Mouse (Mus musculus): ENCODE measurements around the gene Rtl4. TPM values are rescaled to one million over a fixed set of nuclear protein-coding genes. Genes with fewer than 3 reads are reported as not detected.

The Rtl4 gene
- not detected for polyA plus RNA-seq (2012; fragmentation: generic; extraction: Trizol)

DNA sequence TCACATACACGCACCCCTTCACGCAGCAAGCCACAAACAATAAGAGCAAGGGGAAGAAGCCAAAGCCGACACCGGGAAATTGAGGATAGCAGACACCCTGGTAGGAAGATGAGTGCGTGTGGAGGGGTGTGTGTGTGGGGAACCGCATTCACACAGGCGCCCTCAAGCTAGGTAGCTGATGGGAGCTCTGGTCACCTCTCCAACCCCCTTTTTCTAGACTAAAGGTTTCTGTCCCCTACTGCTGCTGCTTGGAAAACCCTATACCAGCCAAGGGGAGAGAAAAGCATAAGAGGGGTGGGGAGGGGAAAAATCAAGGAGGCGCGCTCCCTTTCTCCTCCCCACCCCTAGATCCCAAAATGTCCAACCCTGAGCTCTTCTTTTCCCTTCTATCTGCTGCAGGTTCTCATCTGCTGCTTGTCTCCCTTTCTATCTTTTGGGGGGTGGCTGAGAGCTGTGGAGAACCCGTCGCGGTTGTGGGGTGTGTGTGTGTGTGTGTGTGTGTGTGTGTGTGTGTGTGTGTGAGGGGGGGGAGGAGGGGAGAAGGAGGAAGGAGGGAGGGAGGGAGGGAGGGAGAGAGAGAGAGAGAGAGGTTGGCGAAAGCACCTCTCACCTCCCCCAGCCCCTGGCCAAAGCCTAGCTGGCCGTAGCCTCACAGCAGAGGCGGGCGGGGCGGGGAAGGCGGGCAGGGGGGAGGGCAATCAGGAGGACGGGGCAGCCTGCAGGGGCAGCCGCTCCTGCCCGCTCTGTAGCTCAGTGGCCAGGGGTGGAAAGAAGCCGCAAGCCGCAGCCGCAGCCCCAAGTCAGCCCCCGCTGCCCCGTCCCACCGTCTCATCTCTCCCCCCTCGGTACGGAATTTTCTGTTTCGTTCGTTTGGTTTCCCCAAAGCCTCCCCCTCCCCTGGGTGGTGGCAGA lies at the start of gene Rtl4:
Rtl4 (plus strand) TSS at position 701 of the 912 bp plus-strand sequence.
- H3K4me3 ChIP-seq, result no peak within 1 kb of the TSS
- no peak for TF ChIP-seq MYOD1 (IDR thresholded peaks at IDR 0.05; ENCODE audit: control insufficient read depth in 1 of 3, insufficient read length in 2 of 3, low read depth in 2 of 3)
- TF ChIP-seq POLR2AphosphoS2 (IDR thresholded peaks at IDR 0.05; ENCODE audit: insufficient read length, low read depth), result no peak
- TF ChIP-seq TCF3 (IDR thresholded peaks at IDR 0.05; ENCODE audit: insufficient read length, low read depth), result no peak
- TF ChIP-seq POLR2A (IDR thresholded peaks at IDR 0.05; ENCODE audit: insufficient read length, low read depth), result no peak
- TF ChIP-seq TCF12 (IDR thresholded peaks at IDR 0.05; ENCODE audit: insufficient read depth, poor library complexity, severe bottlenecking), result no peak

DNA sequence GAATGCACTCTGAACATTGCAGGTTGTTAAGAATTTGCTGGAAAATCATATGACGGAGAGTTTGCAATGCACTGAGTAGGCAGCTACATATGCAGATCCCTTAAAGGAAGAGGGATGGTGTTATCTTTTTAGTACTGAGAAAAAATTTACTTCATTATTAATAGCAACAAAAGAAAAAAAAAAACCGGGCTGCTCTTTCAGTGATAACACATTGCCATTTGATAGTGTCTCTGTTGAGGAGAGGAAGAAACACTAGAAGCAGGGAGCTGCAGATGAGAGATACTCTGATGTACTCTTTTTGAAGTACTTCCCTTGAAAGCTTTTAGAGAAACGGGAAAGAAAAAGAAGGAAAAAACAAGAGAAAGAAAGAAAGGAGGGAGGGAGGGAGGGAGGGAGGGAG lies 44.0 kb upstream of the Rtl4 start:
- TF ChIP-seq MAX (IDR thresholded peaks at IDR 0.05; ENCODE audit: low read depth) (no peak), MYOD1 (IDR thresholded peaks at IDR 0.05; ENCODE audit: control insufficient read depth in 1 of 3, insufficient read length in 2 of 3, low read depth in 2 of 3) (no peak), POLR2A (IDR thresholded peaks at IDR 0.05; ENCODE audit: insufficient read length, low read depth) (no peak), TCF12 (IDR thresholded peaks at IDR 0.05; ENCODE audit: insufficient read depth, poor library complexity, severe bottlenecking) (no peak), MYOG (IDR thresholded peaks at IDR 0.05; ENCODE audit: control insufficient read depth in 1 of 3, insufficient read depth in 1 of 3, insufficient read length in 2 of 3, low read depth in 2 of 3) (no peak), TCF3 (IDR thresholded peaks at IDR 0.05; ENCODE audit: insufficient read length, low read depth) (no peak), E2F4 (IDR thresholded peaks at IDR 0.05; ENCODE audit: insufficient read depth) (no peak), SRF (IDR thresholded peaks at IDR 0.05; ENCODE audit: control insufficient read depth, insufficient read length, low read depth) (no peak)
- Histone ChIP-seq H3ac (ENCODE audit: control insufficient read depth, insufficient read length) (no peak overlapping the region), H3K79me2 (ENCODE audit: control insufficient read depth, insufficient read depth) (no peaks in the 10 kb centered on the region), H3K36me3 (ENCODE audit: control insufficient read depth, insufficient read depth) (no peaks in the 10 kb centered on the region), H3K4me3 (no peak overlapping the region), H3K27me3 (ENCODE audit: control insufficient read depth, insufficient read depth, insufficient read length) (no peaks in the 10 kb centered on the region), H3K4me2 (ENCODE audit: low read depth) (no peak overlapping the region)

More for the DNA sequence above, at the start of gene Rtl4:
- H3K79me2 ChIP-seq (ENCODE audit: control insufficient read depth, insufficient read depth), result no peaks in the 10 kb centered on the region
- no peak within 1 kb of the TSS for H3K4me2 ChIP-seq (ENCODE audit: low read depth)
- H3ac ChIP-seq (ENCODE audit: control insufficient read depth, insufficient read length), result no peak within 1 kb of the TSS
- H3K36me3 ChIP-seq (ENCODE audit: control insufficient read depth, insufficient read depth), result no peaks in the 10 kb centered on the region
- H3K27me3 ChIP-seq (ENCODE audit: control insufficient read depth, insufficient read depth, insufficient read length), result no peaks in the 10 kb centered on the region

DNA sequence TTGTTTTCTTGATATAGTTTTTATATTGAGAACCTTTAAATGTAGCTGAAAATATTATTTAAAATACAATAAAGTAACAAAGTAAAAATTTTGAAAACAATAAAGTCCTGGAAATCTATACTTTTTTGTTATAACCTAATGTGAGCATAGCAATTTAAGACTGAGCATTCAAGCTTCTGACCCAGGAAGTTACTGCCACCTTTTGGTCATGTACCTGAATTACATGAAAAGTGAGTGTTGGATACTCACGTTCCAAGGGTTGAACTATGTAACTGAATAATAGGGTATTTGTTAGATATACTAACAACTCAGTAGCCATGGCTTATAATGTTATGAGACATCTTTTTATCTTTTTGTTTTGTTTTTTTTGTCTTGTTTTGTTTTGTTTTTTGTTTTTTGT lies 43.3 kb upstream of the Rtl4 start:
- Histone ChIP-seq H3K36me3 (ENCODE audit: control insufficient read depth, insufficient read depth) (no peaks in the 10 kb centered on the region), H3K27me3 (ENCODE audit: control insufficient read depth, insufficient read depth, insufficient read length) (no peaks in the 10 kb centered on the region), H3ac (ENCODE audit: control insufficient read depth, insufficient read length) (no peak overlapping the region), H3K4me2 (ENCODE audit: low read depth) (no peak overlapping the region), H3K4me3 (no peak overlapping the region), H3K79me2 (ENCODE audit: control insufficient read depth, insufficient read depth) (no peaks in the 10 kb centered on the region)
- TF ChIP-seq MYOD1 (IDR thresholded peaks at IDR 0.05; ENCODE audit: control insufficient read depth in 1 of 3, insufficient read length in 2 of 3, low read depth in 2 of 3), result no peak
- no peak for TF ChIP-seq REST (IDR thresholded peaks at IDR 0.05; ENCODE audit: insufficient read depth, insufficient read length)
- TF ChIP-seq TCF3 (IDR thresholded peaks at IDR 0.05; ENCODE audit: insufficient read length, low read depth), result no peak
- no peak for TF ChIP-seq MYOG (IDR thresholded peaks at IDR 0.05; ENCODE audit: control insufficient read depth in 1 of 3, insufficient read depth in 1 of 3, insufficient read length in 2 of 3, low read depth in 2 of 3)
- TF ChIP-seq SRF (IDR thresholded peaks at IDR 0.05; ENCODE audit: control insufficient read depth, insufficient read length, low read depth), result no peak
- TF ChIP-seq E2F4 (IDR thresholded peaks at IDR 0.05; ENCODE audit: insufficient read depth), result no peak
- TF ChIP-seq POLR2A (IDR thresholded peaks at IDR 0.05; ENCODE audit: insufficient read length, low read depth), result no peak
- TF ChIP-seq USF1 (IDR thresholded peaks at IDR 0.05; ENCODE audit: low read depth), result no peak
- no peak for TF ChIP-seq TCF12 (IDR thresholded peaks at IDR 0.05; ENCODE audit: insufficient read depth, poor library complexity, severe bottlenecking)
- no peak for TF ChIP-seq MAX (IDR thresholded peaks at IDR 0.05; ENCODE audit: low read depth)
- no peak for TF ChIP-seq CEBPB (IDR thresholded peaks at IDR 0.05; ENCODE audit: insufficient read depth, poor library complexity, severe bottlenecking)
- TF ChIP-seq POLR2AphosphoS2 (IDR thresholded peaks at IDR 0.05; ENCODE audit: insufficient read length, low read depth), result no peak

DNA sequence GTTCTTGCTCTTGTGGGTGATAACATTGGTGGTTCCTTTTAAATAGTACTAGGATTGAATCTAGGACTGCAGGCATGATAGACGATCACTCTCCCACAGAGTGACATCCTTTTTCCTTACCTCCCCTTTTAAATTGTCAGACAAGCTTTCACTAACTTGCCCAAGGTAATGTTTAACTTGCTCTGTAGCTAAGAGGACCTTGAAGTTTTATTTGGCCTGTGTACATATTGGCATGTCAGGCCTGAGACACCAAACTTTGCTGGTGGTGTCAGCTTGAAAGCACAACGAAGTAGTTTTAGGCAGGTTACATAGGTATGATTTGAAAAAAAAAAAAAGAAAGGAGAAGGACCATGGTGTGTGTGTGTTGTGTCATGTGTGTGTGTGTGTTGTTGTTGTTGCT lies 36.5 kb upstream of the Rtl4 start:
- TF ChIP-seq SRF (IDR thresholded peaks at IDR 0.05; ENCODE audit: control insufficient read depth, insufficient read length, low read depth) (no peak), USF1 (IDR thresholded peaks at IDR 0.05; ENCODE audit: low read depth) (no peak), TCF12 (IDR thresholded peaks at IDR 0.05; ENCODE audit: insufficient read depth, poor library complexity, severe bottlenecking) (no peak), E2F4 (IDR thresholded peaks at IDR 0.05; ENCODE audit: insufficient read depth) (no peak), MAX (IDR thresholded peaks at IDR 0.05; ENCODE audit: low read depth) (no peak), POLR2A (IDR thresholded peaks at IDR 0.05; ENCODE audit: insufficient read length, low read depth) (no peak), MYOD1 (IDR thresholded peaks at IDR 0.05; ENCODE audit: control insufficient read depth in 1 of 3, insufficient read length in 2 of 3, low read depth in 2 of 3) (no peak), REST (IDR thresholded peaks at IDR 0.05; ENCODE audit: insufficient read depth, insufficient read length) (no peak), CEBPB (IDR thresholded peaks at IDR 0.05; ENCODE audit: insufficient read depth, poor library complexity, severe bottlenecking) (no peak), MYOG (IDR thresholded peaks at IDR 0.05; ENCODE audit: control insufficient read depth in 1 of 3, insufficient read depth in 1 of 3, insufficient read length in 2 of 3, low read depth in 2 of 3) (no peak)
- H3K36me3 ChIP-seq (ENCODE audit: control insufficient read depth, insufficient read depth), result no peaks in the 10 kb centered on the region
- H3ac ChIP-seq (ENCODE audit: control insufficient read depth, insufficient read length), result no peak overlapping the region
- no peak overlapping the region for H3K4me3 ChIP-seq
- no peak overlapping the region for H3K4me2 ChIP-seq (ENCODE audit: low read depth)
- H3K27me3 ChIP-seq (ENCODE audit: control insufficient read depth, insufficient read depth, insufficient read length), result no peaks in the 10 kb centered on the region
- H3K79me2 ChIP-seq (ENCODE audit: control insufficient read depth, insufficient read depth), result no peaks in the 10 kb centered on the region

All from myocyte (in vitro differentiated cells).